Mouse (Mus musculus) limb, embryonic 10.5 days (tissue): Measurements from ENCODE around the gene Npas3. TPM values are rescaled to one million over a fixed set of nuclear protein-coding genes. Genes with fewer than 3 reads are reported as not detected.
A peak's percentile ranks its signal among the peaks of the same experiment; 100 is the strongest.

ENCODE experiments used
- DNase-seq: peaks from one replicate; pipeline ENCODE4 v3.0.0-alpha.2; 2017; ENCODE audit warnings: low spot score
- H3K27ac ChIP-seq: fragments of 300-500 bp; sonication (generic); 2 replicates; pipeline ENCODE4 v1.5.1; 2016; ENCODE audit warnings: mild to moderate bottlenecking
- H3K27me3 ChIP-seq: fragments of 300-500 bp; sonication (generic); 2 replicates; pipeline ENCODE4 v1.6.1; 2016; ENCODE audit warnings: low read depth, mild to moderate bottlenecking; ENCODE audit not compliant: poor library complexity, severe bottlenecking
- H3K36me3 ChIP-seq: fragments of 300-500 bp; sonication (generic); 2 replicates; pipeline ENCODE4 v1.6.1; 2016; ENCODE audit warnings: mild to moderate bottlenecking, moderate library complexity
- H3K4me1 ChIP-seq: fragments of 300-500 bp; sonication (generic); 2 replicates; pipeline ENCODE4 v1.6.1; 2016
- H3K4me3 ChIP-seq: fragments of 300-500 bp; sonication (generic); 2 replicates; pipeline ENCODE4 v1.5.1; 2016; ENCODE audit warnings: mild to moderate bottlenecking, moderate library complexity
- H3K9me3 ChIP-seq: fragments of 300-500 bp; sonication (generic); replicated peaks from 2 replicates; pipeline ENCODE4 v1.6.1; 2016; ENCODE audit warnings: mild to moderate bottlenecking
- WGBS: fragments of 180-500 bp; shearing (Covaris S2); methylation state at CpG from one replicate; pipeline ENCODE4 v1.1.7; 2016; 5-methylcytosine and 5-hydroxymethylcytosine counted together
- polyA plus RNA-seq: library from polyadenylated mRNA; unstranded; fragments of >200 nt; fragmentation: Nextera tagmentation; extraction: Ambion mirVana; gene quantifications from 2 replicates; pipeline ENCODE4 v1.2.1, GENCODE M21; 2016

The Npas3 gene
- polyA plus RNA-seq, 1 experiment from 2014 or later, result 0.91 TPM

DNA sequence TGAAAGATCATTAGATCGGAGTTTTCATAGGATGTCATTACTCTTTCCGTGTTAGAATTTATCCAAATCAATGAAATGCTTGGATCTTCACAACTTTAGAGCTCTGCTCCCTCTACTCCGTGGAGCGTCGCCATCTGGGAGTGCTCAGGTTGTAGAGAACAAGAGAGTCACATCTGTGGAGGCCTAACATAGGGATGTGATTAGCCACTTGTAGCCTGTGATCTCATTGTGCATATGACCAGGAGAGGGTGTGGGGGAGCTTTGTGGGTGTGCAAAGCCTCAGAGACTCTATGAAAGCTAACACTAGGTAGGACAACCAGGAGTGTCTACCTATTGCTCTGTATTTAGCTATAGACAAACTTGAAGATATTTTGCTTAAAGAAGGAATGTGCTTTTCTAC is 509.9 kb downstream of the Npas3 start:
- H3K4me3 ChIP-seq, result no peak overlapping the region
- peaks cover 20% of the 10 kb centered on the region for H3K27me3 ChIP-seq
- no peaks in the 10 kb centered on the region for H3K36me3 ChIP-seq
- peak; percentile 38 for DNase-seq
- WGBS, result 64% methylated on average over 5 of the region's 5 CpGs
- no peaks in the 10 kb centered on the region for H3K9me3 ChIP-seq
- H3K27ac ChIP-seq, result no peak overlapping the region
- H3K4me1 ChIP-seq, result peaks cover 14% of the 10 kb centered on the region

DNA sequence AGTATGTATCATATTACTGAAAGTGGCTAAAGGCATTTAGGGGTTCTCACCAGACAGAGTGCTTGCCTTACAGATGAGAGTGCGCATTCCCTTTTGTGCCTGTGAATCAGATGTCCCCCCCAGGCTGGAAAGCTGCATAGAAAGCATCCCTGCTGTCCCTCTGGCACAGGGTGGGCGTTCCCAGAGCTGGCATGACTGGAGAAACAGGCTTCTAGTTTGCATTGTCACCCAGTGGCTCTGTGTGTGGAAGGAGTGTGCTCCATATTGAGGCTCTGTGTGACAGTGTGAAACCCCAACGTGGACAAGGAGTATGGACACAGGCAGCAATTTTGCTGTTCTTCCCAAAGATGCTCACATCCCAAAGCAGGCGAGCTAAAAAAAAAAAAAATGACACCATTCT is 515.7 kb downstream of the Npas3 start:
- Histone ChIP-seq H3K27me3 (peaks cover 3% of the 10 kb centered on the region; the same call in 1 of the 2 replicates), H3K4me3 (no peak overlapping the region), H3K4me1 (peaks cover 17% of the 10 kb centered on the region), H3K36me3 (no peaks in the 10 kb centered on the region), H3K9me3 (no peaks in the 10 kb centered on the region), H3K27ac (no peak overlapping the region)
- no peak for DNase-seq
- WGBS, result 53% methylated on average over 4 of the region's 4 CpGs

- Histone ChIP-seq H3K4me1 (peaks cover 15% of the 10 kb centered on the region), H3K36me3 (no peaks in the 10 kb centered on the region), H3K9me3 (no peaks in the 10 kb centered on the region), H3K27me3 (peaks cover 3% of the 10 kb centered on the region; the same call in 1 of the 2 replicates), H3K27ac (no peak overlapping the region), H3K4me3 (no peak overlapping the region)
- peak; percentile 56 for DNase-seq
- WGBS, result 52% methylated on average over 11 of the region's 11 CpGs
Measured at GRCm38 (mm10) chr12:53768392-53768791, 519.9 kb downstream of the Npas3 start.

- 92% methylated on average over 14 of the region's 14 CpGs for WGBS
- DNase-seq, result no peak
- peaks cover 11% of the 10 kb centered on the region for H3K4me1 ChIP-seq
- peaks cover 3% of the 10 kb centered on the region; the same call in 1 of the 2 replicates for H3K27me3 ChIP-seq
- H3K4me3 ChIP-seq, result no peak overlapping the region
- no peaks in the 10 kb centered on the region for H3K9me3 ChIP-seq
- H3K36me3 ChIP-seq, result no peaks in the 10 kb centered on the region
- no peak overlapping the region for H3K27ac ChIP-seq
Measured at GRCm38 (mm10) chr12:53771394-53771936, 523.0 kb downstream of the Npas3 start.

GRCm38 (mm10) chr12:53781850-53782552 is 533.5 kb downstream of the Npas3 start:
- H3K9me3 ChIP-seq, result no peaks in the 10 kb centered on the region
- H3K4me1 ChIP-seq, result peaks cover 21% of the 10 kb centered on the region
- DNase-seq, result no peak
- no peaks in the 10 kb centered on the region for H3K27me3 ChIP-seq
- H3K36me3 ChIP-seq, result no peaks in the 10 kb centered on the region
- H3K27ac ChIP-seq, result no peak overlapping the region
- no peak overlapping the region for H3K4me3 ChIP-seq
- WGBS, result 75% methylated on average over 11 of the region's 11 CpGs

GRCm38 (mm10) chr12:53789501-53789900 is 541.0 kb downstream of the Npas3 start:
- Histone ChIP-seq H3K27me3 (no peaks in the 10 kb centered on the region), H3K4me3 (no peak overlapping the region), H3K36me3 (no peaks in the 10 kb centered on the region), H3K9me3 (no peaks in the 10 kb centered on the region), H3K4me1 (peaks cover 8% of the 10 kb centered on the region), H3K27ac (no peak overlapping the region)
- WGBS, result 94% methylated on average over 10 of the region's 10 CpGs
- no peak for DNase-seq

GRCm38 (mm10) chr12:53794718-53795400 is 546.4 kb downstream of the Npas3 start:
- DNase-seq, result no peak
- H3K4me3 ChIP-seq, result no peak overlapping the region
- H3K27ac ChIP-seq, result no peak overlapping the region
- H3K36me3 ChIP-seq, result no peaks in the 10 kb centered on the region
- no peaks in the 10 kb centered on the region for H3K27me3 ChIP-seq
- H3K9me3 ChIP-seq, result no peaks in the 10 kb centered on the region
- no peaks in the 10 kb centered on the region for H3K4me1 ChIP-seq
- WGBS, result 90% methylated on average over 6 of the region's 6 CpGs

GRCm38 (mm10) chr12:53801831-53802230 is 553.4 kb downstream of the Npas3 start:
- 0 out of 2 replicates have a peak, but pooled peaks cover 3% of the 10 kb centered on the region for H3K4me1 ChIP-seq
- 88% methylated on average over 6 of the region's 6 CpGs for whole genome bisulfite sequencing
- H3K27me3 ChIP-seq, result no peaks in the 10 kb centered on the region
- no peak overlapping the region for H3K4me3 ChIP-seq
- H3K9me3 ChIP-seq, result no peaks in the 10 kb centered on the region
- DNase-seq, result no peak
- no peak overlapping the region for H3K27ac ChIP-seq
- H3K36me3 ChIP-seq, result no peaks in the 10 kb centered on the region

DNA sequence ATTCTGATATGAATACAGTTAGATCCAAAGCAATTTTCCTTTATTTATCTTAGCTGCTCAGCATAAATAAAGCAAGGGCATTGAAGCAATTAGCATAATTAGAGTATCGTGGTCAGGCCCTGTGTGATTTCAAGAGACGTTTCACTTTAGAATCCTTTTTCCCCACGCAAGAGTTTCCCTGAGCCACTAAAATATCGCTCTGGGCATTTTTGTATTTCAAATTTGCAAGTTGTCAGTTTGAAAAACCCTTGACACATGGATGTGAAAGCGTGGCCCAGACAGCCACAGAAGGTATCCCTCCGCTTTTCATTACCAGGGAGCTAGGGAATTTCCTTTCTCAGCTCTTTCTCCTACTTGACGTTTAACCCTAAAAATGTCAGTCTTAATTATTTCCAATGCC is 553.9 kb downstream of the Npas3 start:
- no peak for DNase-seq
- Histone ChIP-seq H3K36me3 (no peaks in the 10 kb centered on the region), H3K9me3 (no peaks in the 10 kb centered on the region), H3K27me3 (no peaks in the 10 kb centered on the region), H3K27ac (no peak overlapping the region), H3K4me3 (no peak overlapping the region), H3K4me1 (0 out of 2 replicates have a peak, but pooled peaks cover 3% of the 10 kb centered on the region)
- WGBS, result 66% methylated on average over 7 of the region's 7 CpGs

GRCm38 (mm10) chr12:53810081-53810480 is 561.6 kb downstream of the Npas3 start:
- WGBS, result 90% methylated on average over 2 of the region's 2 CpGs
- no peaks in the 10 kb centered on the region for H3K27me3 ChIP-seq
- no peak for DNase-seq
- no peaks in the 10 kb centered on the region for H3K36me3 ChIP-seq
- H3K9me3 ChIP-seq, result no peaks in the 10 kb centered on the region
- no peak overlapping the region for H3K27ac ChIP-seq
- H3K4me3 ChIP-seq, result no peak overlapping the region
- H3K4me1 ChIP-seq, result peaks cover 9% of the 10 kb centered on the region

GRCm38 (mm10) chr12:53814291-53814690 is 565.8 kb downstream of the Npas3 start:
- no peak overlapping the region for H3K4me3 ChIP-seq
- H3K27ac ChIP-seq, result no peak overlapping the region
- no peaks in the 10 kb centered on the region for H3K36me3 ChIP-seq
- 93% methylated on average over 7 of the region's 7 CpGs for WGBS
- DNase-seq, result no peak
- H3K9me3 ChIP-seq, result no peaks in the 10 kb centered on the region
- peaks cover 9% of the 10 kb centered on the region for H3K4me1 ChIP-seq
- H3K27me3 ChIP-seq, result no peaks in the 10 kb centered on the region

- DNase-seq, result no peak
- 96% methylated on average over 4 of the region's 4 CpGs for WGBS
Measured at GRCm38 (mm10) chr12:53819982-53820381, 571.5 kb downstream of the Npas3 start.

GRCm38 (mm10) chr12:53822881-53823280 is 574.4 kb downstream of the Npas3 start:
- no peak for DNase-seq

More at GRCm38 (mm10) chr12:53819982-53820381, 571.5 kb downstream of the Npas3 start:
- Histone ChIP-seq H3K27me3 (no peaks in the 10 kb centered on the region), H3K4me1 (peaks cover 8% of the 10 kb centered on the region), H3K27ac (no peak overlapping the region), H3K9me3 (no peaks in the 10 kb centered on the region), H3K4me3 (no peak overlapping the region), H3K36me3 (no peaks in the 10 kb centered on the region)

More at GRCm38 (mm10) chr12:53822881-53823280, 574.4 kb downstream of the Npas3 start:
- Histone ChIP-seq H3K27me3 (no peaks in the 10 kb centered on the region), H3K36me3 (no peaks in the 10 kb centered on the region), H3K27ac (no peak overlapping the region), H3K9me3 (no peaks in the 10 kb centered on the region), H3K4me3 (no peak overlapping the region), H3K4me1 (peaks cover 14% of the 10 kb centered on the region)
- WGBS, result 53% methylated on average over 4 of the region's 4 CpGs
